Mouse (Mus musculus) lung, adult 2 months (tissue): ENCODE data around the gene Fbxw8. TPM values are rescaled to one million over a fixed set of nuclear protein-coding genes. Genes with fewer than 3 reads are reported as not detected.
A peak's percentile ranks its signal among the peaks of the same experiment; 100 is the strongest.

Source experiments
- DNase-seq: peaks from one replicate; pipeline ENCODE4 v3.0.0; 2022
- H3K4me1 ChIP-seq: fragments of 200-500 bp; 2 replicates; pipeline ENCODE4 v1.6.1; 2011; ENCODE audit warnings: low read length; ENCODE audit not compliant: control insufficient read depth, insufficient read depth
- H3K4me3 ChIP-seq: fragments of 200-500 bp; replicated peaks from 2 replicates; pipeline ENCODE3; 2011; ENCODE audit warnings: low read depth, mild to moderate bottlenecking, control low read depth, low read length; ENCODE audit errors: extremely low read depth
- CTCF ChIP-seq: fragments of 200-500 bp; IDR thresholded peaks from 2 replicates; pipeline ENCODE4 v1.5.1; 2011; ENCODE audit warnings: mild to moderate bottlenecking, low read length, control low read depth; ENCODE audit not compliant: insufficient read depth
- POLR2A ChIP-seq: fragments of 200-500 bp; IDR thresholded peaks from 2 replicates; pipeline ENCODE4 v1.6.1; 2011; ENCODE audit warnings: low read depth, mild to moderate bottlenecking, control low read depth, low read length, borderline replicate concordance; ENCODE audit errors: extremely low read depth
- WGBS: fragments of 180-500 bp; shearing (Covaris S2); methylation state at CpG from one replicate; pipeline ENCODE4 v1.1.7; 2018; 5-methylcytosine and 5-hydroxymethylcytosine counted together
- polyA plus RNA-seq: library from polyadenylated mRNA; depleted of rRNA; stranded (reverse); fragments of >200 nt; gene quantifications from 2 replicates; pipeline ENCODE4 v1.2.3, GENCODE M21; 2012

Gene Fbxw8
- polyA plus RNA-seq, 1 experiment = 79.1 TPM

DNA sequence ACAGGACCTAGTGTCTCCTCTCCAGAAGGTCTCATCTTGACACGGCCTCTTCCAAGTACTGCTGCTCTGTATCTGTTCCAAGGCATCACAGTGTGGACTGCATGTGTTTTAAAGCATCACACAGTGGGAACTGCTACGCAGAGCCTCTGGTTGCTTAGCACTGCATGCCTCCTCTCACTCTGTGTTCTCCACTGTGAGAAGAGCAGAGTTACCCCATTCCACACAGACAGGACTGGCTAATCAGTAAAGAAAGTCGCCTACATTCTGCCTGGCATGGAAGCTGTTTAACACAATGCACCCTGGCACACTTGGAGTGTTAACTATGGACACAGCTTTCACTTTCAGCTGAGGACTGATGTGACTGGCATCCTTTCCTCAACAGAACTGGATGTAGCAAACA lies 58.9 kb downstream of the Fbxw8 start:
- no peaks in the 10 kb centered on the region for H3K4me1 ChIP-seq
- WGBS = 81% methylated on average over 3 of the region's 3 CpGs

DNA sequence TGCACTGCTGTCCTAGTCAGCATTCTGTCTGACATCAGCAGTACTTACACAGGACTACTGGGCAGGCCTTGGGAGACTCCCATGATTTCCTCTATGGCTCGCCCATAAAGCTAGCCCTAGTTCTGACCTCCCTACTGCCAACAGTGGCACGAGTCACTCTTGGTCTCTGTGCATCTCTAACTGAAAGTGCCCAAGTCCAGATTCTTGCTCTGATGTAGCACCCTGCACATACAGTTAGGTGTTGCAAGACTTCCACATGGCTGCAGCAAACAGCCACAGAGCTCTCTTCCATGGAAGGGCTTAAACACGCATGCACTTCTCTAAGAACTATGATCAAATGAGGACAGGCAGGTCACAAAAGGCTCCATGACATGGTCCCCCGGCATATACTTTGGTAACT lies 59.4 kb downstream of the Fbxw8 start:
- no peak for DNase-seq
- H3K4me3 ChIP-seq = no peak overlapping the region
- TF ChIP-seq CTCF = no peak
- no peak for TF ChIP-seq POLR2A
- no peaks in the 10 kb centered on the region for H3K4me1 ChIP-seq
- 82% methylated on average over 4 of the region's 4 CpGs for WGBS

More for the DNA sequence above, 58.9 kb downstream of the Fbxw8 start:
- no peak for TF ChIP-seq POLR2A
- no peak for TF ChIP-seq CTCF
- no peak overlapping the region for H3K4me3 ChIP-seq
- DNase-seq = no peak

- Histone ChIP-seq H3K4me1 (no peaks in the 10 kb centered on the region), H3K4me3 (no peak overlapping the region)
- no peak for DNase-seq
- TF ChIP-seq POLR2A (no peak), CTCF (no peak)
- WGBS = 82% methylated on average over 11 of the region's 11 CpGs
Measured at GRCm38 (mm10) chr5:118095433-118095832, 59.8 kb downstream of the Fbxw8 start.

- WGBS = 79% methylated on average over 11 of the region's 11 CpGs
- Histone ChIP-seq H3K4me3 (no peak overlapping the region), H3K4me1 (no peaks in the 10 kb centered on the region)
- DNase-seq = no peak
- TF ChIP-seq POLR2A = no peak
- TF ChIP-seq CTCF = no peak
Measured at GRCm38 (mm10) chr5:118093321-118094035, 61.8 kb downstream of the Fbxw8 start.

- Histone ChIP-seq H3K4me1 (no peaks in the 10 kb centered on the region), H3K4me3 (no peak overlapping the region)
- no peak for DNase-seq
- TF ChIP-seq POLR2A (no peak), CTCF (peak; percentile 53)
- WGBS = 98% methylated on average over 2 of the region's 2 CpGs
Measured at GRCm38 (mm10) chr5:118090837-118091236, 64.4 kb downstream of the Fbxw8 start.

DNA sequence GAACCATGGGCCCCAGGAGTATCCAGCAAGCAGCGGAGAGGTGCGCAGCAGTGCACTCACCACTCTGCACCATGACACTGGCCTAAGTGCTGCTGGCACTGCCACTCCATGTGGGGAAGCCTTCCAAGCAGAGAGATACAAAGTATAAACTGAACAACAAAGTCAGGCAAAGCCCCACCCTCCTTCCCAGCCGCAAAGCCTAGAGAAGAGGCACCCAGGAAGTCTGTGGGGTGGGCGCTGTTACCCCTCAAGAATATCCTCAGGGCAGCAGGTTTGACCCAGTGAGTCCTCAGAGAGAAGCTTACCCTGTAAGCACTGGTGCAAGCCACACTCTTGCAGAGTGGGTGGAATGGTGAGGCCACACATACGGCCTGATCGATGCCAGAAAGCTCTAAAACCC lies 65.2 kb downstream of the Fbxw8 start:
- WGBS = 92% methylated on average over 6 of the region's 6 CpGs
- no peak for DNase-seq
- H3K4me3 ChIP-seq = no peak overlapping the region
- no peaks in the 10 kb centered on the region for H3K4me1 ChIP-seq
- no peak for TF ChIP-seq CTCF
- TF ChIP-seq POLR2A = no peak

DNA sequence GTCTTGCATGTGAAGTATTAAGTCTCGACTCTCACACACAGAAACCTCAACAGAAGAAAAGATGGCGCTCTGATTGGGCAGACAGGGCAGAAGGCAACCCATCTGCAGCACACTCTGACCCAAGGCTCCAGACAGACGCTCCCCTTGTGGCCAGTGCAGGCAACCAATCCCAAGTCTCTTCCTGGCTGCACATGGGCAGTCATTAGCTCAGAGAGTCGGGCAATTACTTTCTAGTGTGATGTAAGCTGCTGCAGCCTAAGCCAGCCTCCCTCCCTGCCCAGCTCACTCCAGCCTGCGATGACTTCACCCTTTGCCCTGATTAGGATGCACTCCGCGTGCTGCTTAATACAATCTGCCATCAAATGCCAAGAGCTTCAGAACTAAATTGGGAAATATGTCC lies 66.2 kb downstream of the Fbxw8 start:
- whole genome bisulfite sequencing = 57% methylated on average over 7 of the region's 7 CpGs
- H3K4me1 ChIP-seq = peaks cover 6% of the 10 kb centered on the region
- DNase-seq = no peak
- no peak overlapping the region for H3K4me3 ChIP-seq
- TF ChIP-seq CTCF (no peak), POLR2A (no peak)

GRCm38 (mm10) chr5:118086956-118087355 lies 68.3 kb downstream of the Fbxw8 start:
- DNase-seq = no peak
- H3K4me3 ChIP-seq = no peak overlapping the region
- peaks cover 18% of the 10 kb centered on the region for H3K4me1 ChIP-seq
- 66% methylated on average over 7 of the region's 7 CpGs for WGBS
- TF ChIP-seq CTCF = no peak
- TF ChIP-seq POLR2A = no peak

DNA sequence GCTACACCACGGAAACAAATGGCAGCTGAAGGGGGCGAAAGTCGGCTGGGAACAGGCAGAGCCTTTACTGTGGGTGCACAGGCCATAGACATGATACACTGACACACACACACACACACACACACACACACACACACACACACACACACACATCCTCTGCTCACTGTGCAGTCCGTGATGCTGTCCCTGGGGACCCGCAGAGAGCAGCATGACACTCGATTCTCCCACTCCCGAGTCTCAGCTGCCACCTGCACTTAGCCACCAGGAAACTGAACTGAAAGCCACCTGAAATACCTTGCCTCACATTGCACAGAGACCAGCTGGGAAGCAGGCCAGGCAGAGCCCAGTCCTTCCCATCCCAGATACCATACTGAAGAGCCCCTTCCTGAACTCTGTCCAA lies 70.0 kb downstream of the Fbxw8 start:
- Histone ChIP-seq H3K4me1 (peaks cover 25% of the 10 kb centered on the region), H3K4me3 (no peak overlapping the region)
- TF ChIP-seq POLR2A (no peak), CTCF (no peak)
- DNase-seq = no peak
- WGBS = 77% methylated on average over 7 of the region's 7 CpGs

GRCm38 (mm10) chr5:118084171-118084727 lies 71.0 kb downstream of the Fbxw8 start:
- H3K4me3 ChIP-seq = no peak overlapping the region
- TF ChIP-seq POLR2A (no peak), CTCF (no peak)
- no peak for DNase-seq
- WGBS = 50% methylated on average over 10 of the region's 10 CpGs
- H3K4me1 ChIP-seq = peaks cover 25% of the 10 kb centered on the region
